Mouse (Mus musculus) intestine, postnatal 0 days (tissue): ENCODE data around the gene Nf1. TPM values are rescaled to one million over a fixed set of nuclear protein-coding genes. Genes with fewer than 3 reads are reported as not detected.
"Not testable (repeated sequence)": the region's sequence is repeated elsewhere in the genome, so short reads cannot be mapped to it uniquely, and the experiment has no call there.

ENCODE experiments used
- ATAC-seq: fragments of 200-750 bp; cut with Nextera tagmentation; 2 replicates; pipeline ENCODE4 v1.8.0; 2017; ENCODE audit warnings: mild to moderate bottlenecking, moderate TSS enrichment, moderate library complexity
- H3K27ac ChIP-seq: fragments of 300-500 bp; sonication (generic); 2 replicates; pipeline ENCODE4 v1.5.1; 2014; ENCODE audit warnings: mild to moderate bottlenecking, low read depth, low read length, moderate library complexity
- H3K27me3 ChIP-seq: fragments of 300-500 bp; sonication (generic); replicated peaks from 2 replicates; pipeline ENCODE4 v1.6.1; 2014; ENCODE audit warnings: low read length, mixed read lengths; ENCODE audit not compliant: control insufficient read depth, insufficient read depth
- H3K36me3 ChIP-seq: fragments of 300-500 bp; sonication (generic); 2 replicates; pipeline ENCODE4 v1.6.1; 2014; ENCODE audit warnings: mild to moderate bottlenecking, moderate library complexity; ENCODE audit not compliant: control insufficient read depth, insufficient read depth
- H3K4me1 ChIP-seq: fragments of 300-500 bp; sonication (generic); replicated peaks from 2 replicates; pipeline ENCODE4 v1.6.1; 2014; ENCODE audit warnings: antibody characterized with exemption, low read length, mixed read lengths; ENCODE audit not compliant: control insufficient read depth, insufficient read depth
- H3K4me2 ChIP-seq: fragments of 300-500 bp; sonication (generic); replicated peaks from 2 replicates; pipeline ENCODE4 v1.6.1; 2014; ENCODE audit warnings: low read depth, mild to moderate bottlenecking, moderate library complexity
- H3K4me3 ChIP-seq: fragments of 300-500 bp; sonication (generic); 2 replicates; pipeline ENCODE4 v1.5.1; 2014; ENCODE audit warnings: low read depth, low read length
- H3K9ac ChIP-seq: fragments of 300-500 bp; sonication (generic); 2 replicates; pipeline ENCODE4 v1.6.1; 2014; ENCODE audit warnings: mild to moderate bottlenecking, low read depth, low read length
- H3K9me3 ChIP-seq: fragments of 300-500 bp; sonication (generic); 2 replicates; pipeline ENCODE4 v1.6.1; 2016; ENCODE audit warnings: mixed run types; ENCODE audit not compliant: control insufficient read depth
- CTCF ChIP-seq: sonication (generic); IDR thresholded peaks from 2 replicates; pipeline ENCODE4 v1.5.1; 2016; ENCODE audit warnings: low read depth, mild to moderate bottlenecking, control low read depth, antibody characterized with exemption, moderate library complexity
- WGBS: fragments of 180-500 bp; shearing (Covaris S2); extraction: QIAGEN DNeasy Blood & Tissue Kit; methylation state at CpG from one replicate; pipeline ENCODE4 v1.1.7; 2014; 5-methylcytosine and 5-hydroxymethylcytosine counted together
- polyA plus RNA-seq: library from polyadenylated mRNA; unstranded; fragments of >200 nt; fragmentation: Nextera tagmentation; extraction: Ambion mirVana; gene quantifications from 2 replicates; pipeline ENCODE4 v1.2.1, GENCODE M21; 2015

Nf1 gene
- polyA plus RNA-seq, 1 experiment from 2014 or later = 6.3 TPM

DNA sequence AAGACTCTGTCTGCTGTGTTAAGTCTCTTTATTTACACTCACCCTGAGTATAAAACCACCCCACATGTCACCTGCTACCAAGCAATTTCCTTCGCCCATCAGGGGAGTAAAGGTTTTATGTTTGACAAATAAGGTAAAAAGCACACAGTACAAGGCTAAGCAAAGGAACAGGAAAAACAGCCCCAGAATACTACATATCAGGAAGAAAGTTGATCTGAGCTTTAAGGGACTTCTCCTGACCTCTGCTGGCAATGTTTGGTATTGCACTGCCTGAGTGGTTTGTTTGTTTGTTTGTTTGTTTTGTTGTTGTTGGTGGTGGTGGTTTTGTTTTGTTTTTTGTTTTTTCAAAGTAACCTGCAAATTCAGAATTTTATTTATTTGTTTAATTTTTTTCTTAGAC, 43.3 kb upstream of the Nf1 start:
- Histone ChIP-seq H3K27me3 (no peaks in the 10 kb centered on the region), H3K36me3 (no peaks in the 10 kb centered on the region), H3K4me1 (0 out of 2 replicates have a peak, but pooled peaks cover 5% of the 10 kb centered on the region), H3K27ac (peak overlapping the region; percentile 35; the same call in 1 of the 2 replicates), H3K4me2 (no peak overlapping the region), H3K9ac (no peak overlapping the region), H3K4me3 (no peak overlapping the region), H3K9me3 (no peaks in the 10 kb centered on the region)
- 11% methylated on average over 1 of the region's 1 CpGs for WGBS
- ATAC-seq = peak; percentile 52
- peak; percentile 89 for TF ChIP-seq CTCF

- TF ChIP-seq CTCF = no peak
- Histone ChIP-seq H3K36me3 (no peaks in the 10 kb centered on the region), H3K9ac (no peak within 1 kb of the TSS), H3K4me3 (no peak within 1 kb of the TSS), H3K9me3 (no peaks in the 10 kb centered on the region), H3K4me2 (no peak within 1 kb of the TSS), H3K4me1 (0 out of 2 replicates have a peak, but pooled peaks cover 3% of the 10 kb centered on the region), H3K27me3 (no peaks in the 10 kb centered on the region), H3K27ac (peak within 1 kb of the TSS; percentile 35; the same call in 1 of the 2 replicates)
- ATAC-seq = no peak
- 65% methylated on average over 5 of the region's 5 CpGs for WGBS
Measured at GRCm38 (mm10) chr11:79296856-79297491, 42.5 kb upstream of the Nf1 start, which contains the start of gene Gm9964. Gm9964 (minus strand) TSS chr11:79296906.

DNA sequence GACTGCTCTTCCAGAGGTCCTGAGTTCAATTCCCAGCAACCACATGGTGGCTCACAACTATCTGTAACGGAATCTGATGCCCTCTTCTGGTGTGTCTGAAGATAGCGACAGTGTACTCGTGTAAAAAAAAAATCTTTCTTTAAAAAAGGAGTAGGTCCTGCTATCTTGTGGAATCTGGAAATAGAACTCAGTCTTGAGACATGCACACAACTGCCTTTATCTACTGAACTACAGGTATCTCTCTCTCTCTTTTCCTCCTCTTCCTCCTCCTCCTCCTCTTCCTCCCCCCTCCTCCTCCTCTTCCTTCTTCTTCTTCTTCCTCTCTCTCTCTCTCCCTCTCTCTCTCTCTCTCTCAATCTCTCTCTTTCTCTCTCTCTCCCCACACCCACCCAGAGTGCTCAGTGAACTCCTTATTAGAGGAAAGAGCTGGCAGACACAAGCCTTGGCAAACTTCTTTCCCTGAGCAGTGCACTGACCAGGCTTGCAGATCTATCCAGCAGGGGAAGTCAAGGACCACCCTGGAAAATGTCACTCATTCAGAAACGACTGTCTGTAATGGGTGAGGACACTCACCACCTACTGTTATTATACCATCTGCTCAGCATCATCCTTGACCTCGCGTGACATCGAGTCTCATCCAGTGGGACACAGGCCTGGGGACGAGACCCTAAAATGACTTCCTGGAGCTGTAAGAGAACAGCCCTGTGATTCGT, 39.6 kb upstream of the Nf1 start:
- Histone ChIP-seq H3K9ac (no peak overlapping the region), H3K4me2 (no peak overlapping the region), H3K27ac (no peak overlapping the region), H3K4me1 (no peaks in the 10 kb centered on the region), H3K36me3 (no peaks in the 10 kb centered on the region), H3K9me3 (no peaks in the 10 kb centered on the region), H3K4me3 (no peak overlapping the region), H3K27me3 (no peaks in the 10 kb centered on the region)
- no peak for ATAC-seq
- peak; percentile 60 for TF ChIP-seq CTCF
- WGBS = 76% methylated on average over 9 of the region's 9 CpGs

GRCm38 (mm10) chr11:79303109-79303508, 36.4 kb upstream of the Nf1 start:
- no peaks in the 10 kb centered on the region for H3K27me3 ChIP-seq
- H3K27ac ChIP-seq = no peak overlapping the region
- peak; percentile 55 for ATAC-seq
- H3K4me2 ChIP-seq = no peak overlapping the region
- TF ChIP-seq CTCF = no peak
- no peaks in the 10 kb centered on the region for H3K36me3 ChIP-seq
- H3K4me1 ChIP-seq = peaks cover 14% of the 10 kb centered on the region
- no peaks in the 10 kb centered on the region for H3K9me3 ChIP-seq
- no peak overlapping the region for H3K9ac ChIP-seq
- no peak overlapping the region for H3K4me3 ChIP-seq
- 37% methylated on average over 6 of the region's 6 CpGs for WGBS

DNA sequence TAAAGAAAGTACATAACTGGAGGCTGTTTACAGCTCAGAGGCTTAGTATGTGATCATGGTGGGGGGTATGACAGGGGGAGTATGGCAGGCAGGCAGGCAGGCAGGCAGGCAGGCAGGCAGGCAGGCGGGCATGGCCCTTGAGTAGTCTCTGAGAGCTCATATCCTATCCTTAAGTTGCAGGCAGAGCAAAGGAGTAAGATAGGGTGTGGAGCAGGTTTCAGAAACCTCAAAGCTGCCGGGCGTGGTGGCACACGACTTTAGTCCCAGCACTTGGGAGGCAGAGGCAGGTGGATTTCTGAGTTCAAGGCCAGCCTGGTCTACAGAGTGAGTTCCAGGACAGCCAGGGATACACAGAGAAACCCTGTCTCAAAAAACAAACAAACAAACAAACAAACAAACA, 35.2 kb upstream of the Nf1 start:
- H3K4me1 ChIP-seq = peaks cover 14% of the 10 kb centered on the region
- WGBS = 77% methylated on average over 4 of the region's 4 CpGs
- not testable (repeated sequence) for H3K4me3 ChIP-seq, H3K27ac ChIP-seq, H3K9me3 ChIP-seq, H3K9ac ChIP-seq, H3K4me2 ChIP-seq, H3K27me3 ChIP-seq, ATAC-seq, H3K36me3 ChIP-seq

DNA sequence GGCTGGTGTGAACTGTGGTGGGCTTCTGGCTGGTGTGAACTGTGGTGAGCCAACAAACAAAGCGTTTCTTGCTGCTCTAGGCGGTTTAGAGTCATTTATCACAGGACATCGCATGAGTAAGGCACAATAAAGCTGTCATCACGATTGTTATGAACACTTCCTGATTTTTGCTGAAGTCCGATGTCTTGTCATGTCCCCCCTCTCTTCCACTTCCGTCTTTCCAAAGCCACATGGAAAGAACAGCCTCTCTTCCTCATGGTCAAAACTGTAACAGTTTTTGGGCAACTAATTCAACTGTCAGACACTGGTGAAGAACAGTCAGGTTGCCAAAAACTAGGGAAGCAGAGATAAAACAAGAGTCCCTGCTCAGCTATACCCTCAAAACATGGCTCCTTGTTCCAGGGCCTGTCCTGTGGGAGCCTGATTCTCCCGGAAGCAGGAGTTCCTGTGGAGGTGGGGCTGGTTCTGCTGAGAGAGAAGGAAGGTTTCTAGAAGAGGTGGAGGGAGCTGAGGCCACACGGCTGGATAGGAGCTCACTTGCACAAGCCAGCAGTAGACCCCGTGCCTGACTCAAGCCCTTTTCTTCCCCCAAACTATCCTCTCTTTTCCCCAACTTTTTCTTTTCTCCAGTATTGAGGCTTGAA, 33.7 kb upstream of the Nf1 start:
- no peak for ATAC-seq
- Histone ChIP-seq H3K27ac (peak overlapping the region; percentile 73; the same call in 1 of the 2 replicates), H3K4me2 (no peak overlapping the region), H3K4me1 (peaks cover 14% of the 10 kb centered on the region), H3K4me3 (no peak overlapping the region), H3K36me3 (no peaks in the 10 kb centered on the region), H3K27me3 (no peaks in the 10 kb centered on the region), H3K9ac (no peak overlapping the region), H3K9me3 (no peaks in the 10 kb centered on the region)
- WGBS = 45% methylated on average over 9 of the region's 9 CpGs
- no peak for TF ChIP-seq CTCF
